Mouse (Mus musculus) macrophage (primary cell): ENCODE measurements at regions not wholly inside any gene's neighbourhood (a gene's known extent, or its start where the extent isn't known, plus 50 kb on each side); places are given as distances from the start of the nearest gene placed in this dataset.

Source experiments
- H3K27ac ChIP-seq: fragments of 350-480 bp; formaldehyde crosslinking; 2 replicates; pipeline ENCODE4 v1.9.0; 2021
- H3K36me3 ChIP-seq: fragments of 350-480 bp; formaldehyde crosslinking; 2 replicates; pipeline ENCODE4 v1.9.0; 2021; ENCODE audit errors: inconsistent target
- H3K4me3 ChIP-seq: fragments of 350-480 bp; formaldehyde crosslinking; 2 replicates; pipeline ENCODE4 v1.9.0; 2021; ENCODE audit errors: inconsistent target
- H3K79me2 ChIP-seq: fragments of 350-480 bp; formaldehyde crosslinking; 2 replicates; pipeline ENCODE4 v1.9.0; 2021; ENCODE audit errors: inconsistent target
- WGBS: methylation state at CpG from one replicate; pipeline ENCODE4 v1.1.7; 2026; ENCODE audit warnings: inconsistent platforms; ENCODE audit not compliant: missing documents; 5-methylcytosine and 5-hydroxymethylcytosine counted together

DNA sequence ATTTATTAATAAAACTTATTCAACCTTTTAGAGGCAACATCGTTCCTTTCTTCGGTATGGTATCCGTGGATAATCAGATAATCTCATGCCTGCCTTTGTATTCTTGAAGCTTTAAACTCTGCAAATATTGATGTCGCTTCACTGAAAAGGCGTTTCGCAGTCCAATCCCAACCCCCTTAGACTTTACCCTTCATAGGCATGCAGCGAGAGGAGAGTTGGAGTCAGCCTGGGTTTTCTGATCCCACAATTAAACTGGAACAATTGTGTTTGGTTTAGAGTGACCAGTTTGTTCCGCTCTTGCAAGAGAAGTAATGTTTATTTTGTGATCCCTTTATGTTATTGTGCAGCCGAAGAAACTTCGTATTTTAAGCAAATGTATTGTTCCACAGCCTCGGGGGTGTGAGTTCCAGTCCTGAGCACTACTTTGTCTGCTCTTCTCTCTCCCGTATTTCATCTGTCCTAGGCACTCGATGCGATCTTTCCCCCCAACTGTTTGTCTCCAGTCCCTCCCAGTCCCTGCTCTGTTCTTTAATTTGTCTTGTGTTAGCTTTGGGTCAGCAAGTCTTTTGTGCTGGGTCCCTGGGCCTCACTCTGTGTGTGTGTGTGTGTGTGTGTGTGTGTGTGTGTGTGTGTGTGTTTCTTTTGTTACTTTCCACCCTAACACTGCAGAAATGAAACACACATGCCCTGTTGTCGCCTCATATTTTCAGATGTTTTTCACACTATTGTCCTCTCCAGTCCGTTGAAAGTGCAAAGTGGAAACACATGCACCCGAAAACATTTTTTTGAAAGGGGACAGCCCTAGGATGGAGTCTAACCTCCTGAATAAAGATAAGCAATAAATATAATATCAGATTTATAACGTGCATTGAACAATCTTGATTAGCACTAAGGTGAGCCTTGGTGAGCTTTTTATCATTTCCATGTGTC is 318.7 kb downstream of the Parp8 start:
- Histone ChIP-seq H3K4me3 (no peak overlapping the region), H3K79me2 (no peaks in the 10 kb centered on the region), H3K36me3 (no peaks in the 10 kb centered on the region), H3K27ac (no peak overlapping the region)
- WGBS, result 11% methylated on average over 17 of the region's 18 CpGs

DNA sequence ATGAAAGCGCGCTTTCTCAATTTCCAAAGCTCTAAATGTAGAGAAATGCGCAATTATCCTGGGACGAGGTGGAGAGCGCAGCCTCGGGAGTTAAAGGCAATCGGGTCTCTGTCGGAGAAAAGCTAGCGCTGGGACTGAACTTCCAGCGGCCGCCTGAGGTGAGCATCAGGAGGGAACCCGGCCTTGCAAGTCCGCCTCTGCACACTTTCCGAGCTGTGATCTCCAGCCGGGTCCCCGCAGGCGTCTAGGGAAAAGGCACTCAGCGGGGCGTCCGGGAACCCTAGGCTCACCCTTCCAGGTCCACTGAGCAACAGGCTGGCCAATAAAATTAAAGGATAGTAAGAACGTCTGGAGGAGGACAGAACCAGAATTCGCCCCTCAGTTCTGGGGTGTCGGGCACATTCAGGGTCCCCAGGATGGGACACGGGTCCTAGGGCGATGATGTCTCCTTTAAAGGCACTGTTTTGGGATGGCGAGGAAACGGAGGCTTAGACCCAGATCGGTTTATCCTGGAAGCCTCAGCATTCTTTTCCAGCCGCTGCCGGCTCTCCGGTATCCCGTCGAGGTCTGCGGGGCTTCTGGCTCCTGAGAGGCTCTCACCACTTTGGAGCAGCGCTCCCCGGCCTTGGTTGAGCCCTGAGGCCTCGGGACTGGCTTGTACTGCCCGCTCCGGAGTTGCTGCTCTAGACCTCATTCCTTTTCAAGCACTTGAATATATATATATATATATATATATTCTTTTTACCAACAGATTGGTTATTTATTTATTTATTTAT is 319.5 kb downstream of the Parp8 start:
- Histone ChIP-seq H3K36me3 (no peaks in the 10 kb centered on the region), H3K79me2 (no peaks in the 10 kb centered on the region), H3K27ac (no peak overlapping the region), H3K4me3 (no peak overlapping the region)
- 3% methylated on average over 39 of the region's 39 CpGs for WGBS

DNA sequence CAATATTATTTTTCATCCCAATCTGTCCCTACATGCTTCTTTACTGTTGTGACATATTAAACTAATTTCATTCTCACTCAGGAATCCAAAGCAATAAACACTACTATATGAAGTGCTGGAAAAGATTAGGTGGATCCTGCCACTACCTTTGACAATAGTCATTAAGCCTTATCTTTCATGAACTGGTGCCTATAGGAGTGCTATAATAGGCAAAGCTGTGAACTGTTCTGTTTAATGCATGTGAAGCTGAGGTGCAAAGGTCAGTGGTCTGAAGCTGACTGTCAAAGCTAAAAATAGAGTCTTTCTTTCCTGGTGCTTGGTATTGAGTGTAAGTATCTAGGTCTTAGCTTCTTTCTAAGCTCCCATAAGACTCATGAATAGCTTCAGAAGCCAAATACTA is 336.6 kb downstream of the Parp8 start:
- Histone ChIP-seq H3K36me3 (no peaks in the 10 kb centered on the region), H3K79me2 (no peaks in the 10 kb centered on the region), H3K4me3 (no peak overlapping the region), H3K27ac (no peak overlapping the region)
